Mouse (Mus musculus) myocyte (in vitro differentiated cells): ENCODE data around the gene Hes5. TPM values are rescaled to one million over a fixed set of nuclear protein-coding genes. Genes with fewer than 3 reads are reported as not detected.

Experiments
- H3K27me3 ChIP-seq: one replicate; pipeline ENCODE4 v1.6.1; 2011; ENCODE audit not compliant: control insufficient read depth, insufficient read depth, insufficient read length
- H3K36me3 ChIP-seq: one replicate; pipeline ENCODE4 v1.6.1; 2011; ENCODE audit not compliant: control insufficient read depth, insufficient read depth
- H3K4me2 ChIP-seq: one replicate; pipeline ENCODE4 v1.6.1; 2011; ENCODE audit warnings: low read depth, control low read depth
- H3K4me3 ChIP-seq: one replicate; pipeline ENCODE4 v1.5.1; 2011; ENCODE audit warnings: mild to moderate bottlenecking, control low read depth, moderate library complexity
- H3K79me2 ChIP-seq: one replicate; pipeline ENCODE4 v1.6.1; 2011; ENCODE audit not compliant: control insufficient read depth, insufficient read depth
- H3ac ChIP-seq: one replicate; pipeline ENCODE4 v1.6.1; 2011; ENCODE audit not compliant: control insufficient read depth, insufficient read length
- CEBPB ChIP-seq: IDR thresholded peaks from 2 replicates; pipeline ENCODE4 v1.6.1; 2011; ENCODE audit warnings: mild to moderate bottlenecking, moderate library complexity; ENCODE audit not compliant: poor library complexity, insufficient read depth, severe bottlenecking
- E2F4 ChIP-seq: IDR thresholded peaks from one replicate; pipeline ENCODE4 v1.6.1; 2011; ENCODE audit warnings: mild to moderate bottlenecking, control low read depth, moderate library complexity; ENCODE audit not compliant: insufficient read depth
- MAX ChIP-seq: IDR thresholded peaks from one replicate; pipeline ENCODE4 v1.6.1; 2011; ENCODE audit warnings: low read depth, mild to moderate bottlenecking, control low read depth
- MYOD1 ChIP-seq, 3 experiments: IDR thresholded peaks; one replicate each; pipeline ENCODE4 v1.6.1; 2011; ENCODE audit warnings: control low read depth in 2 of 3, low read depth in 2 of 3, mild to moderate bottlenecking in 2 of 3, moderate library complexity in 1 of 3; ENCODE audit not compliant: insufficient read length in 2 of 3, control insufficient read depth in 1 of 3
- MYOG ChIP-seq, 3 experiments: IDR thresholded peaks; one replicate each; pipeline ENCODE4 v1.6.1; 2011; ENCODE audit warnings: control low read depth in 2 of 3, low read depth in 2 of 3, mild to moderate bottlenecking in 2 of 3; ENCODE audit not compliant: insufficient read length in 2 of 3, control insufficient read depth in 1 of 3, insufficient read depth in 1 of 3
- POLR2A ChIP-seq: IDR thresholded peaks from one replicate; pipeline ENCODE4 v1.6.1; 2011; ENCODE audit warnings: low read depth, mild to moderate bottlenecking, control low read depth, moderate library complexity; ENCODE audit not compliant: insufficient read length
- POLR2AphosphoS2 ChIP-seq: IDR thresholded peaks from one replicate; pipeline ENCODE4 v1.6.1; 2011; ENCODE audit warnings: low read depth, control low read depth; ENCODE audit not compliant: insufficient read length
- REST ChIP-seq: IDR thresholded peaks from one replicate; pipeline ENCODE4 v1.6.1; 2011; ENCODE audit warnings: mild to moderate bottlenecking, control low read depth, moderate library complexity; ENCODE audit not compliant: insufficient read depth, insufficient read length
- SRF ChIP-seq: IDR thresholded peaks from one replicate; pipeline ENCODE4 v1.6.1; 2011; ENCODE audit warnings: low read depth; ENCODE audit not compliant: control insufficient read depth, insufficient read length
- TCF12 ChIP-seq: IDR thresholded peaks from one replicate; pipeline ENCODE4 v1.6.1; 2011; ENCODE audit warnings: mild to moderate bottlenecking, control low read depth; ENCODE audit not compliant: poor library complexity, insufficient read depth, severe bottlenecking
- TCF3 ChIP-seq: IDR thresholded peaks from one replicate; pipeline ENCODE4 v1.6.1; 2011; ENCODE audit warnings: low read depth, control low read depth; ENCODE audit not compliant: insufficient read length
- USF1 ChIP-seq: IDR thresholded peaks from one replicate; pipeline ENCODE4 v1.6.1; 2011; ENCODE audit warnings: low read depth, mild to moderate bottlenecking, control low read depth, moderate library complexity
- polyA plus RNA-seq: library from polyadenylated mRNA; unstranded; fragments of >200 nt; fragmentation: generic; extraction: Trizol; gene quantifications from one replicate; pipeline ENCODE4 v1.2.1, GENCODE M21; 2012; ENCODE audit warnings: missing spikeins

Hes5 gene
- polyA plus RNA-seq, 1 experiment, result not detected

DNA sequence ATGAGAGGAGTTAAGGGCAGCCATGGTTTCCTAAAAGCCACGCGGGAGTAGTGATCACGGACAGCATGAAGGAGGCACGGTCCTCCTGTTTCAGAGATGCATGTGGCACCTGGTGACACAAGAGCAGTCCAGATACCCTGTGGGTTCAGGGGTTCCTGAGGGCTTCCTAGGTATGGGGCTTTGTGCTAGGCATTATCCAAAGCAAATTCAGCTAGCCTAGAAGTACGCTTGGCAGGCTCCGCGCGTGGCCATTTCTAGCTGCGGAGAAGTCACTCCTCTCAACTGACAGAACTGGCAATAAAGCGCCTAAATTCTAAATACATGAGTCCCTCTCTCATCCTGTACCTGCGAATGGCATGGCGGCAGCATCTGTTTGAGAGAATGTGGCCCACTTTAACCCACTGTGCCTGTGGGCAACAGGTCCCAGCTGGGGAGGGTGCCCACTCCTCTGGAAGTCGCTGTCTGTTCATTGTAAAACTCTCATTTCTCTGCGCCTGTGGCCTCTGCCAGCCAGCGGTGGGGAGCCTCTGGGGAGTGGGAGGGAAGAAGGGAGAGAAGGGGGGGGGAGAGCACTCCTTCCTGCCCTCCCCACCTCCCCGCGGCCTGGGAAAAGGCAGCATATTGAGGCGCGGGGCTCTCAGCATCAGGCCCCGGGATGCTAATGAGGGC, 568 bp upstream of the Hes5 start:
- H3K27me3 ChIP-seq, result peaks cover 69% of the 10 kb centered on the region
- TF ChIP-seq TCF3, result no peak
- peaks cover 7% of the 10 kb centered on the region for H3K79me2 ChIP-seq
- no peak overlapping the region for H3K4me3 ChIP-seq
- no peak overlapping the region for H3ac ChIP-seq
- no peak overlapping the region for H3K4me2 ChIP-seq
- no peaks in the 10 kb centered on the region for H3K36me3 ChIP-seq

- H3K36me3 ChIP-seq, result peaks cover 2% of the 10 kb centered on the region
- H3K4me3 ChIP-seq, result no peak overlapping the region
- H3ac ChIP-seq, result no peak overlapping the region
- H3K27me3 ChIP-seq, result peaks cover 68% of the 10 kb centered on the region
- peaks cover 19% of the 10 kb centered on the region for H3K79me2 ChIP-seq
- TF ChIP-seq SRF (no peak), MAX (no peak), MYOD1 (IDR thresholded peaks at IDR 0.05; ENCODE audit: control insufficient read depth in 1 of 3, insufficient read length in 2 of 3, low read depth in 2 of 3) (no peak), USF1 (no peak), E2F4 (no peak), MYOG (IDR thresholded peaks at IDR 0.05; ENCODE audit: control insufficient read depth in 1 of 3, insufficient read depth in 1 of 3, insufficient read length in 2 of 3, low read depth in 2 of 3) (no peak), REST (no peak), POLR2AphosphoS2 (no peak), POLR2A (no peak)
- H3K4me2 ChIP-seq, result no peak overlapping the region
Observed at GRCm38 (mm10) chr4:154961226-154961738, 559 bp downstream of the Hes5 start.

DNA sequence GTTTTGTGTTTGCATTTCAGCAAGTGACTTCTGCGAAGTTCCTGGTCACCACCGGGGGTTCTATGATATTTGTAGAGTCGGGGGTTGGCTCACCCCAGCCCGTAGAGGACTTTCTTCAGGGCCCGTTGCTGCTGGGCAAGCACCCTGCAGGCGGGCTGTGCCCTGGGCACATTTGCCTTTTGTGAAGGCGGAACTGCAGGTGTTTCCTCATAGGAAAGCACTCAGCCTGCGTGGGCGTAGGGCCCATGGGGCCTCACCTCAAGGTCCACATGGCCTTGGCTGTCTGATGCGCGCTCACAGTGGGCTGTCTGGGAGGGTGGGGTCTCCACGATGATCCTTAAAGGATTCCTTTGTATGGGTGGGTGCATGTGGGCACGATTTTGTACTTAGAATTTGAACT, 1.2 kb downstream of the Hes5 start:
- Histone ChIP-seq H3ac (no peak overlapping the region), H3K36me3 (peaks cover 5% of the 10 kb centered on the region), H3K79me2 (peaks cover 25% of the 10 kb centered on the region), H3K4me2 (no peak overlapping the region), H3K27me3 (peaks cover 63% of the 10 kb centered on the region), H3K4me3 (no peak overlapping the region)
- TF ChIP-seq E2F4 (no peak), POLR2A (no peak), MYOD1 (IDR thresholded peaks at IDR 0.05; ENCODE audit: control insufficient read depth in 1 of 3, insufficient read length in 2 of 3, low read depth in 2 of 3) (no peak), POLR2AphosphoS2 (no peak), MYOG (IDR thresholded peaks at IDR 0.05; ENCODE audit: control insufficient read depth in 1 of 3, insufficient read depth in 1 of 3, insufficient read length in 2 of 3, low read depth in 2 of 3) (no peak), REST (no peak), TCF3 (no peak), USF1 (no peak), MAX (no peak), CEBPB (no peak), SRF (no peak), TCF12 (no peak)

DNA sequence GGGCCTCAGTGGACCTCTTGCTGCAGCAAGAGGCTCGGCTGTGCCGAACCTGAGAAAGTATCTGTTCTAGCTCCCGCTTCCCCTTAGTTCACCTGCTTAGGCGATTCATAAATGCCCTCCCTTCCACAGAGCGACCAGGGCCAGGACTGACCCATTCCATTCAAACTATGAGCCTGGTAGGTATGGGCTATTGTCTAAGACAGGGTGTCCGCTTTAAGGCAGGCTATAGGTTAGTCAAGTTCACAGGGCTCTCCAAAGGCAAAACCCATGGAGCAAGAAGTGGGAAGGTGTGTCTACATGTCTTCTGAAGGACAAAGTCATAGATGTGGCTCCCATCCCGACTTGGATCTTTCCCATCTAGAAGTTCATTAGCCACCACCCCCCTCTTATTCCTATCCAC, 2.0 kb downstream of the Hes5 start:
- Histone ChIP-seq H3K4me3 (no peak overlapping the region), H3K79me2 (peaks cover 32% of the 10 kb centered on the region), H3K4me2 (no peak overlapping the region), H3K27me3 (peaks cover 56% of the 10 kb centered on the region), H3ac (no peak overlapping the region), H3K36me3 (peaks cover 5% of the 10 kb centered on the region)
- TF ChIP-seq POLR2A, result no peak
- TF ChIP-seq TCF3, result no peak
- no peak for TF ChIP-seq MYOG (IDR thresholded peaks at IDR 0.05; ENCODE audit: control insufficient read depth in 1 of 3, insufficient read depth in 1 of 3, insufficient read length in 2 of 3, low read depth in 2 of 3)
- no peak for TF ChIP-seq USF1
- TF ChIP-seq MYOD1 (IDR thresholded peaks at IDR 0.05; ENCODE audit: control insufficient read depth in 1 of 3, insufficient read length in 2 of 3, low read depth in 2 of 3), result no peak
- no peak for TF ChIP-seq SRF
- no peak for TF ChIP-seq REST
- TF ChIP-seq TCF12, result no peak
- no peak for TF ChIP-seq E2F4

DNA sequence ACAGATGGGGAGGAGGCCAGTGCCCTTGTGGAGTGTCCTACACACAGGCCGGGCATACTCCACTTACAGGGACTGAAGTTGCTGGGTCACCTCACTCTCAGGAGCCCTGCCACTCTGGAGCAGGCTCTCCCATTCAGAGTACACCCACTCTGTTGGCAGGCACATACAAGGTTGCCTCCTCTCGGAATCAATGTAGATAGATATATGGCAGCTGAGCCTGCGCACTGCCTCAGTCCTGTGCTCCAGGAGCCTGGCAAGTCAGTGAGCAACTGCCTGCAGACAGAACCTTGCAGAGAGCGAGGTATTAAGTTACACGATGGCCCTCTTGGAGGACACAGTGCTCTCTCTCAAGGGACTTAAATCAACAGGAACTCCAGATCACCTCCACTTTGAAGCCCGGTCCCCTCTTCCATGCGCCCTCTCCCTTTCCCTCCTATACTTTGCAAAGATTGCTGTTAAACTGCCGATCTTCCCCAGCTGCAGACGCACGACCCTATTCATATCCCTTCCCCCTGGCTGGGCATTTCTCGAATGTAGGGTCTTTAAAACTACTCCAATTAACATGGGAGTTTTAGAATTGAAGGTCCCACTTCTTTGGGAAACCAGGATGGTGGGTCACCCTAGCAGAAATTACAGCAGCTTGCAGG, 2.6 kb downstream of the Hes5 start:
- Histone ChIP-seq H3K4me2 (peak overlapping the region; percentile 86), H3K27me3 (peaks cover 49% of the 10 kb centered on the region), H3K79me2 (peaks cover 36% of the 10 kb centered on the region), H3K36me3 (peaks cover 5% of the 10 kb centered on the region), H3ac (peak overlapping the region; percentile 61), H3K4me3 (peak overlapping the region; percentile 55)
- TF ChIP-seq SRF (no peak), TCF3 (no peak), MYOD1 (IDR thresholded peaks at IDR 0.05; ENCODE audit: control insufficient read depth in 1 of 3, insufficient read length in 2 of 3, low read depth in 2 of 3) (no peak), MYOG (IDR thresholded peaks at IDR 0.05; ENCODE audit: control insufficient read depth in 1 of 3, insufficient read depth in 1 of 3, insufficient read length in 2 of 3, low read depth in 2 of 3) (no peak), POLR2AphosphoS2 (no peak), E2F4 (no peak), USF1 (no peak), REST (no peak)
